Mouse (Mus musculus): ENCODE measurements around the gene Otud7a. TPM values are rescaled to one million over a fixed set of nuclear protein-coding genes. Genes with fewer than 3 reads are reported as not detected.

Otud7a gene
- polyA plus RNA-seq (2012; rRNA removed; ENCODE audit: low replicate concordance): 0.06 and 0.10 TPM in 2 replicates

DNA sequence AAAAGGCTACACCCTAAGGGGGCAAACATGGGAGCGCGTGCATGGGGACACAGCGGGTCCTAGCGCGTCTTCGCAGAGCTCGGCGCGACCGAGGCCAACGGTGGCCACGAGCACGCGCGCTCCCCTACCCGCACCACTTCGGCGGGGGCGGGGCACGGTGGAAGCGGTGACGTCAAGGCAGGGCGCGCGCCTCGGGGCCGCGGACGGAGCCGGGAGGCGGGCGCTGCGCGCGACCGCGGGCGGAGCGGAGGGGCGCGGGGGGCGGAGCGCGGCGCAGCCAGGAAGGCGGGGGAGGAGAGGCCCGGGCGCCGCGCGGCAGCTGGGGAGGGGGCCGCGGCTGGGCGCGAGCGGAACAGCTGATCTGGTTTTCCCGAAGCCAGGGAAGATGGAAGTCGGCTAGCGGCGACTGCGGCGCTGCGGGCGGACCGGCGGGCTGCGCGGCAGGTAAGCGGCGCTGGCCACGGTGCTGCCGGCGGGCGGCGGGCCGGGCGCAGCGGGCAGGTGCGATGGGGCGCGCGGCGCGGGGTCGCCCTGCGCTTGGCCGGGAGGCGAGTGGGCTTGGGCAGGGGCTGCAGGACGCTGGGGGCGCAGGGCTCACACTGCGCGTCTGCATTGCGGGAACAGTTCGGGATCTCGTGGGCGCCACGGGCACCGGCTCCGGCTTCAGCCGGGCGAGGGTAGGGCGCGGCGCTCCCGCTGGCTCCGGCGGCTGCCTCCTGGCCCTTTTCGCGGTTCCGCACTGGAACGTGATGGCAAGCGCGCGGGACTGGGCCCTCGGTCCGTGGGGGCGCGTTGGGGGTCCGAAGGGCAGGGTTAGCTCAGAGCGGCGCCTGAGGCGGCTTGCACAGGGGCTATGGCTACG, at the start of gene Otud7a:
Otud7a (plus strand) TSS at position 268 of the 862 bp plus-strand sequence.

Other genes starting within 250 kb of the Otud7a start
- 0.07 and 0.11 TPM in 2 replicates for gene Chrna7, start 232.2 kb upstream of the Otud7a start, polyA plus RNA-seq (2012; rRNA removed; ENCODE audit: low replicate concordance)